Mouse (Mus musculus): Measurements from ENCODE around the gene Smurf1. TPM values are rescaled to one million over a fixed set of nuclear protein-coding genes. Genes with fewer than 3 reads are reported as not detected.

Smurf1 gene
- polyA plus RNA-seq, 1 experiment = 12.2 TPM

- Histone ChIP-seq H3K4me3 (ENCODE audit: insufficient read depth, low read depth, low read length) (no peak overlapping the region), H3K27ac (replicated peaks; ENCODE audit: low read depth, low read length) (no peak overlapping the region), H3K4me1 (ENCODE audit: control insufficient read depth, insufficient read depth, insufficient read length, low read length) (peaks cover 3% of the 10 kb centered on the region; the same call in 1 of the 2 replicates)
Measured at GRCm38 (mm10) chr5:144848735-144849134, 116.9 kb downstream of the Smurf1 start.

DNA sequence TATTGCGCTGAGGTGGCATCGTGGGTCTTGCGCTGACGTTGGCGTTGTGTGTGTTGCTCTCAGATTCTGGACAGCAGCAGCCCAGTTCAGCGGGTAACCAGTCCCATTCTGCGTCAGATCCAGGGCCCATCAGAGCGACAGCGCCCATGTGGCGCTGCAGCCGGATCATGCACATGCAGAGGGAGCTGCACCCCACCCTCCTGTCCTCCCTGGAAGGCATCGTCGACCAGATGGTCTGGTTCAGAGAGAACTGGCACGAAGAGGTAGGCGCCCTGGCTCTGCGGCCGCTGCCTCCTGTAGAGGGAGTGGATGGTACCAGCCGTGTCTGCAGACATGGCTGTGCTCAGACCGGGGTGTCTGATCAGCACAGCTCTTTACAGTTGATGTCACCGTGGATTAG is 120.3 kb downstream of the Smurf1 start:
- peaks cover 3% of the 10 kb centered on the region; the same call in 1 of the 2 replicates for H3K4me1 ChIP-seq (ENCODE audit: control insufficient read depth, insufficient read depth, insufficient read length, low read length)
- no peak overlapping the region for H3K27ac ChIP-seq (replicated peaks; ENCODE audit: low read depth, low read length)
- no peak overlapping the region for H3K4me3 ChIP-seq (ENCODE audit: insufficient read depth, low read depth, low read length)

- H3K4me1 ChIP-seq (ENCODE audit: control insufficient read depth, insufficient read depth, insufficient read length, low read length) = no peaks in the 10 kb centered on the region
- no peak overlapping the region for H3K4me3 ChIP-seq (ENCODE audit: insufficient read depth, low read depth, low read length)
- H3K27ac ChIP-seq (replicated peaks; ENCODE audit: low read depth, low read length) = no peak overlapping the region
Measured at GRCm38 (mm10) chr5:144836100-144836499, 129.5 kb downstream of the Smurf1 start.

GRCm38 (mm10) chr5:144831840-144832469 is 133.7 kb downstream of the Smurf1 start:
- H3K4me1 ChIP-seq (ENCODE audit: control insufficient read depth, insufficient read depth, insufficient read length, low read length) = no peaks in the 10 kb centered on the region
- H3K4me3 ChIP-seq (ENCODE audit: insufficient read depth, low read depth, low read length) = no peak overlapping the region
- H3K27ac ChIP-seq (replicated peaks; ENCODE audit: low read depth, low read length) = no peak overlapping the region

DNA sequence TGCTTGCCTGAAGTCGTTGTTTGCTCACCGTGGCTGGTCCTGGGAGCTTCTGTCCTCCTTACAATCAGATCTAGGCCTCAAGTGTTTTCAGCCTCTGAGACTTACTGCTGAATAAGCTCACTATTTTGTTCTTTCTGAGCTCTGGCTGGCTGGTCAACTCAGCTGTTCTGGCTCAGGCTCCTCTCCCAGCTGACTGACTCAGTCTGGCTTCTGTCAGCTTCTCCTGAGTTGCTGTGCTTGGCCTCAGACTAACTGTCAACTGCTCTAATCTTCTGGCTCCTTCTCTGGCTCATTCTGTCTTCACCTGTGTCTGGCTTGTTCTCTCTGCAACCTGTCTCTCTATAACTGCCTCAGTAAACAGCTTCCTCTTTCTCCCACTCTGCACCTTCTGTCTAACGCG is 136.0 kb downstream of the Smurf1 start:
- H3K27ac ChIP-seq (replicated peaks; ENCODE audit: low read depth, low read length) = no peak overlapping the region
- H3K4me1 ChIP-seq (ENCODE audit: control insufficient read depth, insufficient read depth, insufficient read length, low read length) = no peaks in the 10 kb centered on the region

GRCm38 (mm10) chr5:144828365-144829102 is 137.1 kb downstream of the Smurf1 start:
- Histone ChIP-seq H3K4me1 (ENCODE audit: control insufficient read depth, insufficient read depth, insufficient read length, low read length) (no peaks in the 10 kb centered on the region), H3K27ac (replicated peaks; ENCODE audit: low read depth, low read length) (no peak overlapping the region), H3K4me3 (ENCODE audit: insufficient read depth, low read depth, low read length) (no peak overlapping the region)

More for the DNA sequence above, 136.0 kb downstream of the Smurf1 start:
- no peak overlapping the region for H3K4me3 ChIP-seq (ENCODE audit: insufficient read depth, low read depth, low read length)

Other genes with a start within 250 kb of the Smurf1 start
- not detected in 2 replicates for gene Tmem130, start 204.0 kb downstream of the Smurf1 start, polyA plus RNA-seq (2012; ENCODE audit: insufficient read depth, insufficient read length, missing spikeins)
- gene Trrap, start 198.1 kb downstream of the Smurf1 start, polyA plus RNA-seq (2012; ENCODE audit: insufficient read depth, insufficient read length, missing spikeins) = 12.9 and 13.5 TPM in 2 replicates
- gene Gm4871, start 66.9 kb upstream of the Smurf1 start, polyA plus RNA-seq (2012; ENCODE audit: insufficient read depth, insufficient read length, missing spikeins) = not detected in 2 replicates
- gene 1700018F24Rik, start 77.1 kb upstream of the Smurf1 start, polyA plus RNA-seq (2012; ENCODE audit: insufficient read depth, insufficient read length, missing spikeins) = not detected in 2 replicates
- 91.1 and 112 TPM in 2 replicates for gene Arpc1a, start 118.0 kb upstream of the Smurf1 start, polyA plus RNA-seq (2012; ENCODE audit: insufficient read depth, insufficient read length, missing spikeins)
- gene Kpna7, start 118.2 kb upstream of the Smurf1 start, polyA plus RNA-seq (2012; ENCODE audit: insufficient read depth, insufficient read length, missing spikeins) = not detected in 2 replicates
- gene Arpc1b, start 148.4 kb upstream of the Smurf1 start, polyA plus RNA-seq (2012; ENCODE audit: insufficient read depth, insufficient read length, missing spikeins) = 77.2 and 84.9 TPM in 2 replicates
- gene Pdap1, start 174.4 kb upstream of the Smurf1 start, polyA plus RNA-seq (2012; ENCODE audit: insufficient read depth, insufficient read length, missing spikeins) = 75.0 and 96.2 TPM in 2 replicates
- gene Bud31, start 174.5 kb upstream of the Smurf1 start, polyA plus RNA-seq (2012; ENCODE audit: insufficient read depth, insufficient read length, missing spikeins) = 116 and 156 TPM in 2 replicates
- gene Ptcd1, start 201.3 kb upstream of the Smurf1 start, polyA plus RNA-seq (2012; ENCODE audit: insufficient read depth, insufficient read length, missing spikeins) = 17.8 and 18.9 TPM in 2 replicates
- gene Cpsf4, start 201.4 kb upstream of the Smurf1 start, polyA plus RNA-seq (2012; ENCODE audit: insufficient read depth, insufficient read length, missing spikeins) = 7.7 and 10.4 TPM in 2 replicates
- gene Atp5j2, start 226.2 kb upstream of the Smurf1 start, polyA plus RNA-seq (2012; ENCODE audit: insufficient read depth, insufficient read length, missing spikeins) = 3,242 and 3,801 TPM in 2 replicates
- gene Zkscan14, start 236.0 kb upstream of the Smurf1 start, polyA plus RNA-seq (2012; ENCODE audit: insufficient read depth, insufficient read length, missing spikeins) = 5.2 and 8.1 TPM in 2 replicates
- 9.5 and 10.1 TPM in 2 replicates for gene Zkscan5, start 238.7 kb upstream of the Smurf1 start, polyA plus RNA-seq (2012; ENCODE audit: insufficient read depth, insufficient read length, missing spikeins)

All from brown adipose tissue, adult 24 weeks (tissue).